Mouse (Mus musculus): ENCODE results near the gene Prkca.

Prkca gene

GRCm38 (mm10) chr11:108295373-108295772, 48.4 kb downstream of the Prkca start:
- DNase-seq (ENCODE audit: low read depth): no peak

GRCm38 (mm10) chr11:108294305-108294813, 49.4 kb downstream of the Prkca start:
- DNase-seq (ENCODE audit: low read depth): no peak

GRCm38 (mm10) chr11:108293843-108294242, 49.9 kb downstream of the Prkca start:
- no peak for DNase-seq (ENCODE audit: low read depth)

GRCm38 (mm10) chr11:108289192-108289591, 54.5 kb downstream of the Prkca start:
- DNase-seq (ENCODE audit: low read depth): no peak

- no peak for DNase-seq (ENCODE audit: low read depth)
These were observed 56.4 kb downstream of the Prkca start for GRCm38 (mm10) chr11:108287321-108287720.

- DNase-seq (ENCODE audit: low read depth): no peak
These were observed 58.7 kb downstream of the Prkca start for GRCm38 (mm10) chr11:108285046-108285445.

- no peak for DNase-seq (ENCODE audit: low read depth)
These were observed 60.8 kb downstream of the Prkca start for GRCm38 (mm10) chr11:108282850-108283459.

- no peak for DNase-seq (ENCODE audit: low read depth)
These were observed 63.9 kb downstream of the Prkca start for GRCm38 (mm10) chr11:108279748-108280373.

- no peak for DNase-seq (ENCODE audit: low read depth)
These were observed 66.6 kb downstream of the Prkca start for GRCm38 (mm10) chr11:108277096-108277495.

GRCm38 (mm10) chr11:108276148-108276547, 67.6 kb downstream of the Prkca start:
- no peak for DNase-seq (ENCODE audit: low read depth)

- no peak for DNase-seq (ENCODE audit: low read depth)
These were observed 69.7 kb downstream of the Prkca start for GRCm38 (mm10) chr11:108274046-108274445.

GRCm38 (mm10) chr11:108273415-108273965, 70.2 kb downstream of the Prkca start:
- no peak for DNase-seq (ENCODE audit: low read depth)

GRCm38 (mm10) chr11:108272601-108273414, 70.9 kb downstream of the Prkca start:
- no peak for DNase-seq (ENCODE audit: low read depth)

GRCm38 (mm10) chr11:108271305-108271704, 72.4 kb downstream of the Prkca start:
- no peak for DNase-seq (ENCODE audit: low read depth)

- no peak for DNase-seq (ENCODE audit: low read depth)
These were observed 74.2 kb downstream of the Prkca start for GRCm38 (mm10) chr11:108269516-108269915.

GRCm38 (mm10) chr11:108268421-108269322, 75.1 kb downstream of the Prkca start:
- DNase-seq (ENCODE audit: low read depth): no peak

GRCm38 (mm10) chr11:108267825-108268224, 75.9 kb downstream of the Prkca start:
- DNase-seq (ENCODE audit: low read depth): peak; percentile 45

GRCm38 (mm10) chr11:108267066-108267465, 76.7 kb downstream of the Prkca start:
- DNase-seq (ENCODE audit: low read depth): no peak

GRCm38 (mm10) chr11:108263868-108264267, 79.9 kb downstream of the Prkca start:
- DNase-seq (ENCODE audit: low read depth): no peak

GRCm38 (mm10) chr11:108263406-108263805, 80.3 kb downstream of the Prkca start:
- no peak for DNase-seq (ENCODE audit: low read depth)

- no peak for DNase-seq (ENCODE audit: low read depth)
These were observed 82.0 kb downstream of the Prkca start for GRCm38 (mm10) chr11:108261751-108262160.
